Mouse (Mus musculus) frontal cortex, postnatal 14 days (tissue): Measurements from ENCODE around the gene Bspry.

Source experiments
- DNase-seq, 2 experiments: peaks; one replicate each; pipeline ENCODE4 v3.0.0; 2022; ENCODE audit warnings: low spot score in 2 of 2

Gene Bspry

DNA sequence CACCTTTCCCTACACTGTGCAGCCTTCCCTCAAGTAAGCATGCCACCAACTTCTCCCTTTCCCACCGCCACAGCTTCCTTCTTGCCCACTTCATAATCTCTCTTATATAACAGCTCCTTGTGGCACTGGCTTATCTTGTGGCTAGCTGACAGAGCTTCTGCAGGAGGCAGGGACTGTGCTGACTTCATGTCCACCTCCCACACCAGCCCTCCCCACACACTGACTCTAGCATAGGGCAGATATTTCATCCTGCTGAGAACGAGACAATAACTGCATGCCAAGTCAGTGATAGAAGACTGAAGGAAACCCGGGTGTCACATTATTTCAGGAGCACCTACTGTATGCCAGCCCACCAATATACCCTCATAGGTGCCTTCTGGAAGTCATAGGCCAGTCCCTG, 35.6 kb downstream of the Bspry start:
- DNase-seq, result no peak

DNA sequence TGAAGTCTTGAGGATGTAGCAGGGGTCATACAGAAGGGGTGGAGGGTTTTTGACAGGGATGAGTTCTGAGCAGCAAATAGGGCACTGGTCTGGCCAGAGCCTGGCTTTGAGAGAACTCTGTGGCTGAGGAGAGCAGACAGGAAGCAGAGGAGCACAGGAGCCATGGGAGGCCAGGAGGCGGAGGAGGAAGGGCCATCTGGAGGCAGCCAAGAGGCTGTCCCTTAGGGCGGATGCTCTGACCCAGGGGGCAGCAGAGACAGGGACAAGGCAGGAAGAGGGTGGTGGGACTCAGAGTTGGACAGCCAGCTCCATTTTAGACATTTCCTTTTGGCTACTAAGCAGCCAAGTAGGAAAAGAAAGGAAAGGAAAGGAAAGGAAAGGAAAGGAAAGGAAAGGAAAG, 36.2 kb downstream of the Bspry start:
- no peak for DNase-seq

DNA sequence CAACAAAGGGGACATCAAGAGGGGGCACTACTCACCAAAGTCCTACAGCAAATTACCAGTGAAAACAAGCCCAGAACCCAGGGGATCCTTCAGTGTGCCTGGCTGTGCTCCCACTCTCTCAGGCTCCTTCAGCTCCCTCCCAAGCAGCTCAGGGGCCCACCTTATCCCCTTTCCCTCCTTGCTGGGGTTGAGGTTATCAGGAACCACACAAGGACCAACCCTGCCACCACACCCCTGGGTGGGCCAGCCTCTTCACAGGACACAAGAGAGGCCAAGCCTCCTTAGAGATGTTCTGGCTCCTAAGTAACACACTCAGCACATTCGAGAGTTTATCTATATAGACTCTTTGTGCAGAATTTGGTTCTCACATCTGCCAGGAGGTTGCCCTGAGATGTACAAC, 36.7 kb downstream of the Bspry start:
- no peak for DNase-seq

DNA sequence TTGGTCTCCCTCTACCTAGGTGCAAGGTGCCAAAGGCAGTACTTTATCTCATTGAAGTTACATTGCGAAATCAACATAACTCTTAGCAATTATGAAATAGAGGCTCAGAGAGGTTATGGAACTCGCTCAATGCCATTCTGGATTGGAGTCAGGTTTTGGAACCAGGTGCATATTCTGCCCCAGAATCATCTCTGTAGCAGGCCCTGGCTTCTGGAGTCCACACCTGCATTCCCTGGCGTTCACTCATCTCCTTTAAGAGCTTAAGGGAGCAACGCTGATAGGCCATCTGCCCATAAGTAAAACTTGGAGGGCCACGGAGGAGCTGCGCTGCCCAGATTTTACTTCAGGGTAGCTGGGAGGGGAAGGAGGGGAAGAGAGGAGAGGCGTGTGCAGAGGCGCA, 37.2 kb downstream of the Bspry start:
- no peak for DNase-seq

DNA sequence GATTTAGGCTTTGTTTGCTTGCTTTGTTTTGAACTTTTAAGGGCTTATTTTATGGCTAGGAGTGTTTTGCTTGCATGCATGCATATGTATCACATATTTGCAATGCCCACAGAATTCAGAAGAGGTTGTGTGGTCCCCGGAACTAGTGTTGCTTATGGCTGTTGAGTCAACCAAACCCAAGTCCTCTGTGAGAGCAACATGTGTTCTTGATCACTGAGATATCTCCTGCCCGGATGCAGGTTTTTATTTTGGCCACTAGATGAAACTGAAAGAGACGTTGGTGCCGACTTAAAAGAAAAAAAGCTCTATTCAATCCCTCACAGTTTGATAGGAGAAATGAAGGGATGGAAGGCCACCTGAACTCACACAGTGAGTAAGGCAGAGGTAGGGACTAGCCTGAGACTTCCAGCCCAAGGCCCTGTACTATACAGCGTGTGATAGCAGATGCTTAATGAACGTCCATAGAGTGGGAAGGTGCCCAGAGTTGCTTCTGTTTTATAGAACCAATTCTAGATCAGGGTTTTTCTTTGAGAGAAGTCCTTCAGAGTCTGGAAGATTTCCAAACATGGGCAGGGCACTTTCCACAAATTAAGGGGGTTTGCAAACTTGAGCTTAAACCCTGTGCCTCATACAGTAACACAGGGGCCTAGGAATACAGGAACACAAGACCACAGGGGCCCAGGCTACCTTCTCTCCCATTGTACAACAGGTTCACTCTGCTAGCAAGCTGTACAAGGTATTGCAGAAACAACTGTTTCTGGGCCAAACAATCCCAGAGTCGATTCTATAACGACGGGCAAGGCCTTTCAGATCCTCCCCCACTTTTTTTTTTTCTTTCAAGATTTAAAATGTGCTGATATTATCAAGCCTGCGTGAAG, 37.9 kb downstream of the Bspry start:
- DNase-seq, result no peak

DNA sequence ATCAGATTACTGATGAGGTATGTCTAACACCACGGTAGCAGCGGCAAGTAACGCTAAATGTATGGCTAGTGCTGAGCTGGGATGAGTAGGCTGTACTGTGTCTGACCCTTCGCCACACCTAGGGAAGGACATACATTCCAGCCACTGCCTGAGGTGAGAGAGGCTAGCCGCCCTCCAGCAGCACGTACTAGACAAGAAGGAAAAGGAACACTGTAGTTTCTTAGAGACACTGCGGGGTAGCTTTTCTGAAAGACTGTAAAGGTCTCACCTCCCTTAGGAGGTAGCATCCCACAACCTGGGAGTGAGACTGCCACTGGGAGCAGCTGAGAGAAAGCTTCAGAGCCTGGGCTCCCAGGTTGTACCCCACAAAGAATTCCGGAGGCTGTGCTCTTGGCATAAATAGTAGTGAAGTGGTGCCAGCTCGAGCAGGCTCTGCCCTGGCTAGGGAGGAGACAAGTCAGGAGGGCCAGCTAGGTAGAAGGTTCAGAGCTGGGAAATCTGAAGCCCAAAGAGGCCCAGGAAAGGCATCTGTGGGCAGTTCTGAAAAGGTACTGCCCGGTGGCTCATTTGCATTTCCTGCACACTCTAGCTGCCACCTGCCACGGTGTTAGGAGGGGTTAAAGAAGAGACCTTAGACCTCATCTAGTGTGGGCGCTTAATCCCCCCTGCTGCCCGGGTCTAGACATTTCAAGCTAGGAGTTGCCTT, 38.7 kb downstream of the Bspry start:
- DNase-seq, result no peak

DNA sequence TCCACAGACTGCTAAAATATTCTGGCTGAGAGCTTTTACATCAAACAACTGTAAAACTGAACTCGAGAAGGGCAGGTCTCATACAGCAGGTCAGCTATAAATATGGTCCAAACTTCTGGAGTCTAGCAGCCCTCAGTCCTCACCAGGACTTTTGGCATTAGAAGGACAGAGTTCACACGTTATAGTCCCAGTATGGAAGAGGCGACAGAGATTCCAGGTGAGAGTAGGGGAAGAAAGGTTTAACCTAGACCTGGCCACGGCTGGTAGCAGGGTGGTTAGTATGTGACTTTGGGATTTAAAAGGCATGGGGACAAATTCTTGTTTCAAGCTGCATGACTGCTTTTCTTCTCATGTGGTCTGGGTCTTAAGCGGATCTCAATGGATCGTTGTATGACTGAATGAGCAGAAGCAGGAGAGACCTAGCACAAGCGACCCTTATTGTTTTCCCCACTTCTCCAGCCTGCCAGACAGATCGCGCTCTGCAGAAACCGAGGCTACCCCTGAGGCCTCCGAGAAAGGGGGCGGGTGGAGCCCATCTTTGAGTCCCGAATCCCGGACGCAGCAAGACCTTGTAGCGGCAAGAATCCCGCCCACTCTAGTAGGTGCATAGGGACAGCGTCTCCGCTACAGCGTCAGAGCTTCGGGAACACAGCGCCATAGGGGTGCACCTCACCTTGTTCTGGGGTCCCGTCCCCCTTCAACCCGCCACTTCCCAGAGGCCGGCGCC, 39.4 kb downstream of the Bspry start:
- DNase-seq, result no peak

DNA sequence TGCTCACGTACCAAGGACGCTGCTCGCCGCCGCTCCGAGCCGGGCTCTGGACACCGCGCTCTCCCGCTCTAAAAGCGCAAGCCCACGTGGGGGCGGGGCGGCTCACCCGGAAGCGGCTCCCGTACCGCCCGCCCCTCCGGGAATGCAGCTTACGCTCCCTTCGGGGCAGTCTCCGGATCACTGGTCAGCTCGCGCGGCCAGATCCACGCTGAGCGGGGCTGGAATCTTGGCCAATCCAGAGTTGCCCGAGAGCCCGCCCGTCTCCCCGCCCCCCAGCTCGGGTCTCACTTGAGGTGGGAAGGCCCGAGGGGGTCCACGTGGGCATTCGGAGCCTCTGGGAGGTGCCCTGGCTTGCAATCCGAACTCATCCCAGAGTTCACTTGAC, 40.0 kb downstream of the Bspry start, which contains the start of gene Alad:
Gene Alad (minus strand): TSS at position 70 of the 385 bp plus-strand sequence.
- DNase-seq, result peak; percentile 67 to 76

DNA sequence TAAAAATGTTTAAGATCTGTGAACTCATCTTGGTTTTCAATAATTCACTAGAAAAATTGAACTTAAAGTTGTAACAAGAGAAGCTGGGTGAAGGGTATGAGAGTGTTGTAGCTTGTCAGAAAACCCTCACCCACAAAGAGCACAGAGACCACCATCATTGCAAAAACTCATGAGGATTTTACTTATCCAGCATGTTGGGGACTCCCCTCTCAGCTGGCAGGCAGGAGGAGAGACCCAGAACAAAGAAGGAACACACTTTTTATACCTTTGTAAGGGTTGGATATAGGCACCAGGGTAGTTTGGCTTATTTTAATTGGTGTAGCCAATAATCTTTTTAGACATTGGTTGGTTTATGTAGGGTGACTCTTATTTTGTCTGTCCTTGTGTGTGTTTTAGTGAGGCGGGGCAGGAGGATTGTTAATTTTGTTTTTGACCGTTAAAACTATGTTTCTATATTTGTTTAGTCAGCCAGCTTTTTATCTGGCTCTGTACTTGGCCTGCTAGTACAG, 41.1 kb downstream of the Bspry start:
- no peak for DNase-seq

DNA sequence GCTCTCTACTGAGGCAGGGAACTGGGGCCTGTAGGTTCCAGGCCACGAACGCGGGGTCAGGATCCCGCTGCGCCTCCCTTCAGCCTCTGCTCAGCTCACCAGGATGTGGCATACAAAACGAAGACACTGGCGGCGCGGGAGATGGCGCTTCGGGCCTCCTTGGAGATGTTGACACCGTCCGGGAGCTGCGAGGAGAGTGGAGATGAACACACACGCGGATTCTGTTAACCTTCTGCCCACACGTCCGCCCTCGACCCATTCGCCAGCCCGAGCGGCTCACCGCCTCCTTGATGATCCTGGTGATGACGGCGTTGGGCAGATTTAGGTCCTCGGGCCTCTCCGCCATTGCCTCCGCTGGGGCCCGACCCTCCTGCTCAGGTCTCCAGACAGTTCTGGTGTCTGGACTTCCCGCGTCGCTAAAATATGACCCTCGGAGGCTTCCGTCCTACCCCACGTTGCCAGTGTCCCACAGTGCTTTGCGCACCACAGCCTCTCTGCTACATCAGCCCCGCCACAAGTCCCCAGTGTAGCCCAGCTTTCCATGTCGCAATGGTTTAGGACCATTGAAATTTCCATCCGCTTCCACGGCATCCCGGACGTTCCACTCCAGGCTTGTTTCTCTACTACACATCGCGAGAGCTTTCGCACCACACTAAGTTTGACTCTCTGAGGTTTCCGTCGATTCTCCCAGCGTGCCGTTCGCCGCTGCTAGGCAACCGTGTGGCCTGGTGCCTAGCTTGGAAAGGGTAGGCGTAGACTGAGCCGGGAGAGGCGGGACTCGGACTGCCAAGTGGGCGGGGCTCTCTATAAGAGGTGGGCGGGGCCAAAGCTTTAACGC, 45.0 kb downstream of the Bspry start, which contains the start of the genes Pole3 and 4933430I17Rik:
Gene Pole3 (minus strand): TSS at position 418 of the 838 bp plus-strand sequence.
Gene 4933430I17Rik (plus strand): TSS at position 719 of the 838 bp plus-strand sequence.
- DNase-seq, result peak; percentile 95 to 96

DNA sequence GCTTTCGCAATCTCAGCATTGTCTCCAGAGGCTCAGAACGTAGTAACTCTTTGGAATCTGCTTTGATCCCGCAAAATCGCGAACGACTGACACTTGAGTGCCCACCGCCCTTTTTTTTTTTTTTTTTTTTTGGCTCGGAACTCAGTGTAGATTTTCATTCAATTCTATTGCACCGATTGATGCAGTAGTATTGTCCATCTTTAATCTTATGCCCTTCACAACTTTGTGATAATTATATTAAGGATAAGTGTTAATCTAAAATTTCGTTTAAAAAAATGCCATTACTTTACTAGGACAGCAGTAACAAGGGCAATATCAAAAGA, 45.6 kb downstream of the Bspry start:
- no peak for DNase-seq

DNA sequence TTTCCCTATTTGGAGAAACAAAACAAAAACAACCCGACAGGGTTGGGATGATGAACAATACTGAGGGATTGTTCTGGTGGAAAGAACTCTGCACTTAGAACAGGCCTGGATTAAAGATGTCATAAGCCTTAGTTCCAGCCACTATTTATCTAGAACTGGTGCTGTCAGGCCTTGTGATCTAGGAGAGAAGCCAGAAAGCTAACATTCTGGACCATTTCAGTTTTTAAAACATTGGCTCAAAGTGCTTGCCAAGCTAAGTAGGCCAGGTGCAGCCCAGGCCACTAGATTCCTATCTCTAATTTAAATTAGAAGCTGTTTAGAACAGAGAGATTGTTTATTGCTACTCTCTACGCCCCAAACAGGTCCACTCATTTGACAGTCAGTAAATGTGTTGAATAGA, 46.4 kb downstream of the Bspry start:
- DNase-seq, result no peak

DNA sequence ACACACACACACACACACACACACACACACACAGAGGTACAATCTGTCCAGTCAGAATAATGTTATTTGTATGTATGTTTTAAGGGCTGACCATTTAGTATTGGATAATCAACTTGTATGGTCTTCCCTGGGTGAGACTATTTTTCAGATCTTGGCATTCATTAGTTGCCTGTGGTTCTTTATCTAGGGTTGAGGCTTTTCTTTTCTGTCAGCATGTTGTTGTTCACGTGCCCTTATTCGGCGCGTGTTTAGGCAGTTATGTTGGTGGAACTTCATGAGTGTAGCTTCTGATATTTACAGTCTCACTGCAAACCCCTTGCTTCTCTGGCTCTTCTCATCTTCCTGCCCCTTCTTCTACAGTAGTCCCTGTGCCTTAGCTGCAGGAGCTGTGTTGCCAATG, 47.8 kb downstream of the Bspry start:
- no peak for DNase-seq

DNA sequence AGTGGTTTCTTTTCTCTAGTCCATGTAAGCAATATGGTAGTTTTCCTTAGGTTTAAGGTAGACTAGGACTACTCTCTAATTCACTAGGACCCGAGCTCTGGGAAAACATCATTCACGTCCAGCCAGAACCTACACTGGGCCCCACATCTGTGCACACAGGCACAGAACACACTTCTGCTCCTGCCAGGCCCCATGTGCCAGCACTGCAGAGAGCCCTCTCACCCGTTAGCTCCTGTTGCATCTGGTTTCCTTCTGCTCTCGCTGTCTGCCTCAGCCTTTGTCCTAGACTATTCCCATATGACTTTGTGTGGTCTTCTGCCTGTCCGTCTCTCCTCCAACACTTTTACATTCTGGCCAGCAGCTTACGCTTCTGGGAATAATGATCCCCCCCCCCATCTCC, 53.9 kb downstream of the Bspry start:
- DNase-seq, result no peak

DNA sequence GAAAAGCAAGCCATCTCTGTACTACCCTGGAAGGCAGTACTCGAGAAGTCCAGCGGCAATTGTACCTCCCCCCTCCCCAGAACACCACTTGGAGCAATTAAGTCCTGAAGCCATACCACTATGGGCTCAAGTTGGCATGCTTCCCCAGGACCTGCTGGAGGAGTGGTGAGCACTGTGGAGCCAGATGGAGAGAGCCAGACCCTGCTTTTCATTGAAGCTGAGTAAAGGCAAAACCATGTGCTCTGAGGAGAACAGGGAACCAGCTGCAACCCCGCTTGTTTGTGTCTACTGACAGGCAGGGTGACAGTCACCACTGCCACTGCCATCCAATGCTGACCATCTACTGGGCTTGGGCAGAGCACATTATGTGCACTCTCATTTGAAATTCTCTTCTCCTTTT, 61.9 kb downstream of the Bspry start:
- no peak for DNase-seq

DNA sequence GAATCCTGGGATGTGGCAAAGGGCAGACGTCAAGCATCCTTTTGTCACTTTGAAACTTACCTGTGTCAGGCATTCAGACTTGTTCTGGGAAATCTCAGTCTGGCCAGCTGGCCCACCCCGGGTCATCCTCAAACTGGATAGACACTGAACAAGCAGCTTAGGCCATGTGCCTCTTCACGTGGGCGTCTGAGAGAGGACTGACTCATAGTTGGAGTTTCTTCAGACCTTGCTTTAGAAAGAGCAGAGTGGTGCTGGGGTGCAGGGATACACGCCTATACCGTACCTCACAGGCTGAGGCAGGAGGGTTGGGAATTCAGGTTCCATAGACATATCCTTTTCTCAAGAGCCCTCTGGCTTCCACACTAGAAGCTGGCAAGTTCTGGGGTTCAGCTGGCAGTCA, 63.9 kb downstream of the Bspry start:
- DNase-seq, result no peak

DNA sequence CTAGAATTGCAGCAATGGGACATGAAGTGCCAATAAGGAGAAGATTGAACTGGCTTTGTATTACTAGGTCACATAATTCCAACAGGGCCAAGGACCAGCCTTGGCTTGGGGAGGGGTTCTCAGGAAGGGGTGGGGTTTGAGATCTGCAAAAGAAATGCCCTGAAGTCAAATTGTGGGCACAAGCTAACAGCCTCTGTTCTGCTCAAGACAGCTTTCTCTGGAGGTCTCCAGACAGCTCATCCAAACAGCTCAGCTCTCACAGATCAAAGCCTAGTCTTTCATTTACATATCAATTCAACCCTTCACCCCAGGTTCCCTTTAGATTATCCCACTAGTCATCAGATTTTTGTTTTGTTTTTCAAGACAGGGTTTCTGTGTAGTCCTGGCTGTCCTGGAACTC, 64.9 kb downstream of the Bspry start:
- no peak for DNase-seq
